28 mouse cellular contexts compared by ENCODE assay signal in genomic region chr10:117604624-117605282, GRCm38 (mm10). TPM values are rescaled to one million over a fixed set of nuclear protein-coding genes. Genes with fewer than 3 reads are reported as not detected.
DNase-seq lines count a peak whose midpoint lies in the region; ATAC-seq and TF ChIP-seq lines count a peak whose summit lies in the region.
"Had no signal": no experiment of that assay in that cellular context is flagged by ENCODE, and none has a peak within 500 bp of the region (broad histone marks: within the 10 kb centered on the region; RNA-seq: fewer than 3 reads in every experiment).

No protein-coding gene starts in this region.

- no peak for DNase-seq in left cerebral cortex, adult 2 months (ENCODE audit: extremely low spot score in 1 of 2, low spot score in 2 of 2)
- no peak for DNase-seq in left cerebral cortex, postnatal 14 days (ENCODE audit: low spot score in 2 of 2)
- peak; percentile 95 for DNase-seq in adipocyte (ENCODE audit: low spot score)
- peak; percentile 47 for DNase-seq in lung, postnatal 0 days (ENCODE audit: low spot score)
- DNase-seq in lung, postnatal 25 days (ENCODE audit: low spot score) = peak; percentile 17
- DNase-seq in hindbrain, embryonic 11.5 days (ENCODE audit: low spot score) = no peak
- DNase-seq in cerebellum, adult 11-12 months = no peak
- no peak for DNase-seq in heart, adult 2 months
- DNase-seq: adrenal gland, adult 8-10 months; adrenal gland, postnatal 25 days; cerebellum, adult 8-10 months; cerebellum, postnatal 10 days; cerebellum, postnatal 36 days; embryo, embryonic 11 days; gastrocnemius, postnatal 25 days; heart, adult 18-20 months; heart, postnatal 14 days; heart, postnatal 4 days had no signal

- no peaks in the 10 kb centered on the region for H3K27me3 ChIP-seq in lung, postnatal 0 days (replicated peaks; ENCODE audit: insufficient read depth, low read length)
- no peaks in the 10 kb centered on the region for H3K27me3 ChIP-seq in hindbrain, embryonic 11.5 days (ENCODE audit: control insufficient read depth, insufficient read depth, low read length)
- no peaks in the 10 kb centered on the region for H3K27me3 ChIP-seq in heart, adult 2 months (ENCODE audit: control insufficient read depth, insufficient read depth, low read length)
- H3K27me3 ChIP-seq: embryonic facial prominence, embryonic 13.5 days; forebrain, embryonic 12.5 days; forebrain, embryonic 15.5 days; heart, embryonic 13.5 days; hindbrain, embryonic 12.5 days; hindbrain, embryonic 15.5 days had no signal

- intact Hi-C loops in left cerebral cortex, adult 2 months (cut with DNase I) = loop anchor here (5.0 kb wide), 1 partner anchor 43 kb away; no protein-coding TSS in a partner anchor
- intact Hi-C loops in left cerebral cortex, postnatal 14 days (cut with DNase I) = no loop called here
- intact Hi-C loops in heart, adult 2 months (cut with DNase I) = no loop called here

- no peak overlapping the region for H3K4me3 ChIP-seq in left cerebral cortex, adult 2 months
- no peak overlapping the region for H3K4me3 ChIP-seq in lung, postnatal 0 days (ENCODE audit: low read depth, low read length)
- no peak overlapping the region for H3K4me3 ChIP-seq in hindbrain, embryonic 11.5 days (ENCODE audit: low read depth, low read length)
- H3K4me3 ChIP-seq in heart, adult 2 months = no peak overlapping the region
- H3K4me3 ChIP-seq: embryonic facial prominence, embryonic 10.5 days; embryonic facial prominence, embryonic 13.5 days; erythroblast, embryonic 14.5 days; forebrain, embryonic 12.5 days; forebrain, embryonic 15.5 days; heart, embryonic 10.5 days; heart, embryonic 13.5 days; hindbrain, embryonic 12.5 days; hindbrain, embryonic 15.5 days had no signal

- ATAC-seq in lung, postnatal 0 days = peak; percentile 74
- no peak for ATAC-seq in hindbrain, embryonic 11.5 days (ENCODE audit: low FRiP score)
- ATAC-seq: CD4-positive, CD25-positive, alpha-beta regulatory T cell, adult 4 months; forebrain, embryonic 15.5 days had no signal

- peak overlapping the region; percentile 76; the same call in 1 of the 2 replicates for H3K27ac ChIP-seq in left cerebral cortex, adult 2 months
- no peak overlapping the region for H3K27ac ChIP-seq in lung, postnatal 0 days (ENCODE audit: low read length)
- H3K27ac ChIP-seq in hindbrain, embryonic 11.5 days (ENCODE audit: low read depth, low read length) = no peak overlapping the region
- H3K27ac ChIP-seq in heart, adult 2 months = no peak overlapping the region
- H3K27ac ChIP-seq: embryonic facial prominence, embryonic 10.5 days; embryonic facial prominence, embryonic 13.5 days; forebrain, embryonic 12.5 days; forebrain, embryonic 15.5 days; heart, embryonic 10.5 days; heart, embryonic 13.5 days; hindbrain, embryonic 12.5 days; hindbrain, embryonic 15.5 days had no signal

- TF ChIP-seq POLR2A in heart, adult 2 months (IDR thresholded peaks at IDR 0.05; ENCODE audit: insufficient read depth, low read depth, low read length) = no peak

- WGBS in lung, postnatal 0 days = 55% methylated on average over 8 of the region's 8 CpGs
- WGBS in hindbrain, embryonic 11.5 days = 94% methylated on average over 8 of the region's 8 CpGs
- 82% methylated on average over 8 of the region's 8 CpGs for WGBS in heart, adult 2 months

- H3K79me2 ChIP-seq in heart, adult 2 months (replicated peaks; ENCODE audit: control insufficient read depth, insufficient read depth, low read length) = no peaks in the 10 kb centered on the region

- no peaks in the 10 kb centered on the region for H3K36me3 ChIP-seq in lung, postnatal 0 days (ENCODE audit: insufficient read depth, low read length)
- H3K36me3 ChIP-seq in hindbrain, embryonic 11.5 days (ENCODE audit: control insufficient read depth, insufficient read depth, low read length) = no peaks in the 10 kb centered on the region
- no peaks in the 10 kb centered on the region for H3K36me3 ChIP-seq in heart, adult 2 months (ENCODE audit: control insufficient read depth, insufficient read depth, low read length)
- H3K36me3 ChIP-seq: embryonic facial prominence, embryonic 10.5 days; embryonic facial prominence, embryonic 13.5 days; forebrain, embryonic 12.5 days; forebrain, embryonic 15.5 days; heart, embryonic 10.5 days; heart, embryonic 13.5 days; hindbrain, embryonic 12.5 days; hindbrain, embryonic 15.5 days had no signal

- no peaks in the 10 kb centered on the region for H3K4me1 ChIP-seq in lung, postnatal 0 days (ENCODE audit: insufficient read depth, low read depth, low read length)
- no peaks in the 10 kb centered on the region for H3K4me1 ChIP-seq in hindbrain, embryonic 11.5 days (replicated peaks; ENCODE audit: control insufficient read depth, insufficient read depth, low read length)
- H3K4me1 ChIP-seq in heart, adult 2 months (ENCODE audit: control insufficient read depth, insufficient read depth, low read length) = no peaks in the 10 kb centered on the region
- H3K4me1 ChIP-seq: embryonic facial prominence, embryonic 13.5 days; forebrain, embryonic 12.5 days; forebrain, embryonic 15.5 days; heart, embryonic 13.5 days; hindbrain, embryonic 12.5 days; hindbrain, embryonic 15.5 days had no signal

- H3K9me3 ChIP-seq in lung, postnatal 0 days (ENCODE audit: low read length) = no peaks in the 10 kb centered on the region
- H3K9me3 ChIP-seq in hindbrain, embryonic 11.5 days (ENCODE audit: control insufficient read depth, low read length) = no peaks in the 10 kb centered on the region
- H3K9me3 ChIP-seq: embryonic facial prominence, embryonic 10.5 days; embryonic facial prominence, embryonic 13.5 days; forebrain, embryonic 12.5 days; forebrain, embryonic 15.5 days; heart, embryonic 10.5 days; heart, embryonic 13.5 days; hindbrain, embryonic 12.5 days; hindbrain, embryonic 15.5 days had no signal

- no peak overlapping the region for H3K9ac ChIP-seq in lung, postnatal 0 days (replicated peaks; ENCODE audit: low read depth)
- H3K9ac ChIP-seq in hindbrain, embryonic 11.5 days (ENCODE audit: low read depth, low read length) = no peak overlapping the region
- no peak overlapping the region for H3K9ac ChIP-seq in heart, adult 2 months (ENCODE audit: low read depth, low read length)
- H3K9ac ChIP-seq: embryonic facial prominence, embryonic 13.5 days; forebrain, embryonic 12.5 days; forebrain, embryonic 15.5 days; heart, embryonic 13.5 days; hindbrain, embryonic 12.5 days; hindbrain, embryonic 15.5 days had no signal

- no peak overlapping the region for H3K4me2 ChIP-seq in lung, postnatal 0 days (replicated peaks; ENCODE audit: low read depth, low read length)
- no peak overlapping the region for H3K4me2 ChIP-seq in hindbrain, embryonic 11.5 days (replicated peaks; ENCODE audit: low read depth, low read length)
- H3K4me2 ChIP-seq: embryonic facial prominence, embryonic 13.5 days; forebrain, embryonic 12.5 days; forebrain, embryonic 15.5 days; heart, embryonic 13.5 days; hindbrain, embryonic 12.5 days; hindbrain, embryonic 15.5 days had no signal

- TF ChIP-seq CTCF in left cerebral cortex, adult 2 months (IDR thresholded peaks at IDR 0.05) = no peak
- no peak for TF ChIP-seq CTCF in lung, postnatal 0 days (IDR thresholded peaks at IDR 0.05)
- no peak for TF ChIP-seq CTCF in heart, adult 2 months (IDR thresholded peaks at IDR 0.05)

- TF ChIP-seq EP300 in lung, postnatal 0 days (IDR thresholded peaks at IDR 0.05) = no peak
- TF ChIP-seq EP300 in heart, adult 2 months (IDR thresholded peaks at IDR 0.05; ENCODE audit: insufficient read depth, low read depth, low read length) = no peak

RNA-seq across cellular contexts. Expression of gene Cpm, which starts 24.5 kb away (rescaled TPM):
- 1 to 10 TPM; 5.2 to 5.3 TPM for total RNA-seq in left cerebral cortex, adult 2 months (2021)
- total RNA-seq in left cerebral cortex, postnatal 14 days (2021) = 1 to 10 TPM; 3.2 to 3.6 TPM
- 215 and 250 TPM in 2 replicates for polyA plus RNA-seq in lung, postnatal 0 days (2015; fragmentation: Nextera tagmentation; extraction: Ambion mirVana)
- 6.0 and 6.3 TPM in 2 replicates for polyA plus RNA-seq in hindbrain, embryonic 11.5 days (2014; fragmentation: Nextera tagmentation; extraction: Ambion mirVana)
- total RNA-seq in heart, adult 2 months (2021) = 1 to 10 TPM; 2.8 to 4.0 TPM
- polyA plus RNA-seq in heart, adult 2 months (2012; rRNA removed) = 3.5 and 6.6 TPM in 2 replicates
- polyA plus RNA-seq: erythroblast, embryonic 14.5 days had no signal

Comparison
In these comparisons a context has a peak if more than half of its experiments do, and no peak if none do; other contexts are left out.
1. DNase-seq: peak in adipocyte (single experiment), lung, postnatal 0 days (single experiment) and lung, postnatal 25 days (single experiment); none in left cerebral cortex, adult 2 months (0 of 2), left cerebral cortex, postnatal 14 days (0 of 2), hindbrain, embryonic 11.5 days (single experiment), cerebellum, adult 11-12 months (single experiment) and heart, adult 2 months (0 of 2).